Mouse (Mus musculus) E14TG2a.4 (cell line): ENCODE results near the gene Dlx2.

ENCODE experiments used
- CTCF ChIP-seq: conservative IDR thresholded peaks from 2 replicates; pipeline ENCODE4 v1.5.1; 2014; ENCODE audit warnings: low read length
- POU5F1 ChIP-seq: IDR thresholded peaks from 2 replicates; pipeline ENCODE4 v1.6.1; 2014; ENCODE audit warnings: low read length, borderline replicate concordance

DNA sequence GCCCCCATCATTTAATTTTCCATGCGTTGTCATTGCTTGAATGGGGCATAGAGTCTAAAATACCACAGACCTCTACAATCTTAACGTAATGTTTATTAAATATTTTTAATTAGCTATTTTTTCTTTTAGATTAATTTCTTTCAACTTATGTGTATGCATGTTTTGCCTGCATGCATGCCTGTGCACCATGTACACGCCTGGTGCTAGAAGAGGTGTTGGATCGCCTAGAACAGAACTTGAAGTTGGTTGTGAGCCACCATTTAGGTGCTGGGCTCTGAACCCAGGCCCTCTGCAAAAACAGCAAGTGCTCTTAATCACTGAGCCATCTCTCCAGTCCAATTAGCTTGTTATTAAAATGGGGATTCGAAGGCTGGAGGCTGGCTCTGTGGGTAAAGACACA is 34.9 kb upstream of the Dlx2 start:
- TF ChIP-seq CTCF (no peak), POU5F1 (no peak)
